Mouse (Mus musculus) heart, embryonic 16.5 days (tissue): ENCODE results near the gene Trim33. TPM values are rescaled to one million over a fixed set of nuclear protein-coding genes. Genes with fewer than 3 reads are reported as not detected.

ENCODE experiments used
- ATAC-seq: fragments of 200-750 bp; cut with Nextera tagmentation; replicated peaks from 2 replicates; pipeline ENCODE4 v1.8.0; 2017; ENCODE audit warnings: moderate number of reproducible peaks; ENCODE audit not compliant: insufficient read depth, low FRiP score; ENCODE audit errors: extremely low read depth
- H3K27ac ChIP-seq: fragments of 300-500 bp; sonication (generic); 2 replicates; pipeline ENCODE4 v1.5.1; 2014; ENCODE audit warnings: mild to moderate bottlenecking, low read length, control low read depth, moderate library complexity
- H3K27me3 ChIP-seq: fragments of 300-500 bp; sonication (generic); 2 replicates; pipeline ENCODE4 v1.6.1; 2014; ENCODE audit warnings: low read length, mixed read lengths; ENCODE audit not compliant: control insufficient read depth, insufficient read depth
- H3K36me3 ChIP-seq: fragments of 300-500 bp; sonication (generic); 2 replicates; pipeline ENCODE4 v1.6.1; 2014; ENCODE audit not compliant: control insufficient read depth, insufficient read depth
- H3K4me1 ChIP-seq: fragments of 300-500 bp; sonication (generic); 2 replicates; pipeline ENCODE4 v1.6.1; 2014; ENCODE audit warnings: low read length, mixed read lengths; ENCODE audit not compliant: control insufficient read depth, insufficient read depth
- H3K4me2 ChIP-seq: fragments of 300-500 bp; sonication (generic); 2 replicates; pipeline ENCODE4 v1.6.1; 2014; ENCODE audit warnings: low read depth, mild to moderate bottlenecking, control low read depth, low read length
- H3K4me3 ChIP-seq: fragments of 300-500 bp; sonication (generic); 2 replicates; pipeline ENCODE4 v1.5.1; 2014; ENCODE audit warnings: mild to moderate bottlenecking, control low read depth, low read length
- H3K9ac ChIP-seq: fragments of 300-500 bp; sonication (generic); 2 replicates; pipeline ENCODE4 v1.6.1; 2014; ENCODE audit warnings: low read length, control low read depth
- H3K9me3 ChIP-seq: fragments of 300-500 bp; sonication (generic); replicated peaks from 2 replicates; pipeline ENCODE4 v1.6.1; 2016; ENCODE audit warnings: low read length; ENCODE audit not compliant: control insufficient read depth
- WGBS: fragments of 180-500 bp; shearing (Covaris S2); extraction: QIAGEN DNeasy Blood & Tissue Kit; methylation state at CpG from one replicate; pipeline ENCODE4 v1.1.7; 2014; 5-methylcytosine and 5-hydroxymethylcytosine counted together
- polyA plus RNA-seq: library from polyadenylated mRNA; unstranded; fragments of >200 nt; fragmentation: Nextera tagmentation; extraction: Ambion mirVana; gene quantifications from 2 replicates; pipeline ENCODE4 v1.2.1, GENCODE M21; 2015

Trim33 gene
- polyA plus RNA-seq, 1 experiment from 2014 or later: 12.1 TPM

GRCm38 (mm10) chr3:103335371-103335770 lies 56.3 kb downstream of the Trim33 start:
- ATAC-seq: no peak
- Histone ChIP-seq H3K4me2 (no peak overlapping the region), H3K4me3 (no peak overlapping the region), H3K27ac (no peak overlapping the region), H3K9ac (no peak overlapping the region), H3K27me3 (no peaks in the 10 kb centered on the region), H3K36me3 (peaks cover 17% of the 10 kb centered on the region), H3K4me1 (no peaks in the 10 kb centered on the region), H3K9me3 (no peaks in the 10 kb centered on the region)
- 58% methylated on average over 1 of the region's 1 CpGs for WGBS

GRCm38 (mm10) chr3:103346658-103347057 lies 67.6 kb downstream of the Trim33 start:
- WGBS: 95% methylated on average over 2 of the region's 2 CpGs
- no peak overlapping the region for H3K27ac ChIP-seq
- H3K4me2 ChIP-seq: no peak overlapping the region
- no peak overlapping the region for H3K9ac ChIP-seq
- ATAC-seq: no peak
- no peak overlapping the region for H3K4me3 ChIP-seq
- no peaks in the 10 kb centered on the region for H3K4me1 ChIP-seq
- no peaks in the 10 kb centered on the region for H3K27me3 ChIP-seq
- H3K9me3 ChIP-seq: no peaks in the 10 kb centered on the region
- H3K36me3 ChIP-seq: peaks cover 27% of the 10 kb centered on the region

GRCm38 (mm10) chr3:103353518-103353917 lies 74.4 kb downstream of the Trim33 start:
- H3K27ac ChIP-seq: no peak overlapping the region
- no peak overlapping the region for H3K4me2 ChIP-seq
- ATAC-seq: no peak
- H3K4me1 ChIP-seq: no peaks in the 10 kb centered on the region
- H3K27me3 ChIP-seq: no peaks in the 10 kb centered on the region
- H3K9me3 ChIP-seq: no peaks in the 10 kb centered on the region
- H3K4me3 ChIP-seq: no peak overlapping the region
- no peak overlapping the region for H3K9ac ChIP-seq
- peaks cover 14% of the 10 kb centered on the region for H3K36me3 ChIP-seq
- WGBS: 89% methylated on average over 5 of the region's 5 CpGs

- no peak overlapping the region for H3K27ac ChIP-seq
- 90% methylated on average over 2 of the region's 2 CpGs for WGBS
- H3K4me1 ChIP-seq: no peaks in the 10 kb centered on the region
- H3K9me3 ChIP-seq: no peaks in the 10 kb centered on the region
- H3K36me3 ChIP-seq: peaks cover 11% of the 10 kb centered on the region
- H3K4me3 ChIP-seq: no peak overlapping the region
- H3K4me2 ChIP-seq: no peak overlapping the region
- H3K9ac ChIP-seq: no peak overlapping the region
- no peak for ATAC-seq
- H3K27me3 ChIP-seq: no peaks in the 10 kb centered on the region
These were observed 74.9 kb downstream of the Trim33 start for GRCm38 (mm10) chr3:103354041-103354440.

GRCm38 (mm10) chr3:103361150-103361549 lies 82.1 kb downstream of the Trim33 start:
- H3K27ac ChIP-seq: no peak overlapping the region
- H3K36me3 ChIP-seq: no peaks in the 10 kb centered on the region
- no peak for ATAC-seq
- H3K27me3 ChIP-seq: no peaks in the 10 kb centered on the region
- no peak overlapping the region for H3K9ac ChIP-seq
- H3K4me2 ChIP-seq: no peak overlapping the region
- WGBS: 85% methylated on average over 7 of the region's 7 CpGs
- H3K4me3 ChIP-seq: no peak overlapping the region
- H3K9me3 ChIP-seq: no peaks in the 10 kb centered on the region
- H3K4me1 ChIP-seq: no peaks in the 10 kb centered on the region

GRCm38 (mm10) chr3:103364182-103364945 lies 85.3 kb downstream of the Trim33 start:
- ATAC-seq: no peak

GRCm38 (mm10) chr3:103367176-103367970 lies 88.3 kb downstream of the Trim33 start:
- no peak overlapping the region for H3K4me3 ChIP-seq
- no peaks in the 10 kb centered on the region for H3K27me3 ChIP-seq
- no peak overlapping the region for H3K4me2 ChIP-seq
- no peaks in the 10 kb centered on the region for H3K36me3 ChIP-seq
- no peak overlapping the region for H3K27ac ChIP-seq
- no peak overlapping the region for H3K9ac ChIP-seq
- no peak for ATAC-seq
- no peaks in the 10 kb centered on the region for H3K9me3 ChIP-seq
- WGBS: 75% methylated on average over 11 of the region's 11 CpGs
- H3K4me1 ChIP-seq: no peaks in the 10 kb centered on the region

More at GRCm38 (mm10) chr3:103364182-103364945, 85.3 kb downstream of the Trim33 start:
- Histone ChIP-seq H3K4me3 (no peak overlapping the region), H3K27me3 (no peaks in the 10 kb centered on the region), H3K27ac (no peak overlapping the region), H3K4me2 (no peak overlapping the region), H3K36me3 (no peaks in the 10 kb centered on the region), H3K9ac (no peak overlapping the region), H3K4me1 (no peaks in the 10 kb centered on the region), H3K9me3 (no peaks in the 10 kb centered on the region)
- WGBS: 80% methylated on average over 11 of the region's 11 CpGs

- H3K27me3 ChIP-seq: no peaks in the 10 kb centered on the region
- H3K9ac ChIP-seq: no peak overlapping the region
- no peak overlapping the region for H3K27ac ChIP-seq
- H3K36me3 ChIP-seq: no peaks in the 10 kb centered on the region
- 90% methylated on average over 3 of the region's 3 CpGs for WGBS
- H3K9me3 ChIP-seq: no peaks in the 10 kb centered on the region
- H3K4me2 ChIP-seq: no peak overlapping the region
- H3K4me3 ChIP-seq: no peak overlapping the region
- no peak for ATAC-seq
- no peaks in the 10 kb centered on the region for H3K4me1 ChIP-seq
These were observed 89.6 kb downstream of the Trim33 start for GRCm38 (mm10) chr3:103368731-103369130.

- WGBS: 31% methylated on average over 8 of the region's 8 CpGs
- no peaks in the 10 kb centered on the region for H3K27me3 ChIP-seq
- H3K27ac ChIP-seq: no peak overlapping the region
- peaks cover 4% of the 10 kb centered on the region for H3K4me1 ChIP-seq
- ATAC-seq: no peak
- H3K9me3 ChIP-seq: no peaks in the 10 kb centered on the region
- H3K4me3 ChIP-seq: no peak overlapping the region
- H3K9ac ChIP-seq: no peak overlapping the region
- H3K4me2 ChIP-seq: no peak overlapping the region
- H3K36me3 ChIP-seq: no peaks in the 10 kb centered on the region
These were observed 94.9 kb downstream of the Trim33 start for GRCm38 (mm10) chr3:103374028-103374427.
